Mouse (Mus musculus) forebrain, embryonic 14.5 days (tissue): Measurements from ENCODE around the gene Pfkfb4. TPM values are rescaled to one million over a fixed set of nuclear protein-coding genes. Genes with fewer than 3 reads are reported as not detected.
A peak's percentile ranks its signal among the peaks of the same experiment; 100 is the strongest.

ENCODE experiments used
- ATAC-seq: fragments of 200-750 bp; cut with Nextera tagmentation; 2 replicates; pipeline ENCODE4 v1.8.0; 2017; ENCODE audit warnings: mild to moderate bottlenecking, moderate library complexity
- DNase-seq: peaks from one replicate; pipeline ENCODE4 v3.0.0-alpha.2; 2015; ENCODE audit warnings: low spot score
- H3K27ac ChIP-seq: fragments of 300-500 bp; sonication (generic); 2 replicates; pipeline ENCODE4 v1.5.1; 2014; ENCODE audit warnings: low read depth, mild to moderate bottlenecking, control low read depth, low read length, moderate library complexity
- H3K27me3 ChIP-seq: fragments of 300-500 bp; sonication (generic); replicated peaks from 2 replicates; pipeline ENCODE4 v1.6.1; 2014; ENCODE audit warnings: low read length, control low read depth, mixed read lengths; ENCODE audit not compliant: control insufficient read depth, insufficient read depth
- H3K36me3 ChIP-seq: fragments of 300-500 bp; sonication (generic); 2 replicates; pipeline ENCODE4 v1.6.1; 2014; ENCODE audit warnings: low read length, control low read depth; ENCODE audit not compliant: control insufficient read depth, insufficient read depth
- H3K4me1 ChIP-seq: fragments of 300-500 bp; sonication (generic); 2 replicates; pipeline ENCODE4 v1.6.1; 2014; ENCODE audit warnings: antibody characterized with exemption, low read length, control low read depth; ENCODE audit not compliant: control insufficient read depth, insufficient read depth
- H3K4me2 ChIP-seq: fragments of 300-500 bp; sonication (generic); 2 replicates; pipeline ENCODE4 v1.6.1; 2014; ENCODE audit warnings: mild to moderate bottlenecking, control low read depth, low read length
- H3K4me3 ChIP-seq: fragments of 300-500 bp; sonication (generic); 2 replicates; pipeline ENCODE4 v1.5.1; 2014; ENCODE audit warnings: low read depth, low read length, control low read depth
- H3K9ac ChIP-seq: fragments of 300-500 bp; sonication (generic); 2 replicates; pipeline ENCODE4 v1.6.1; 2014; ENCODE audit warnings: mild to moderate bottlenecking, low read length, control low read depth, moderate library complexity
- H3K9me3 ChIP-seq: fragments of 300-500 bp; sonication (generic); replicated peaks from 2 replicates; pipeline ENCODE4 v1.6.1; 2016; ENCODE audit warnings: low read length, control low read depth, mixed read lengths; ENCODE audit not compliant: control insufficient read depth
- WGBS: fragments of 180-500 bp; shearing (Covaris S2); extraction: QIAGEN DNeasy Blood & Tissue Kit; methylation state at CpG from one replicate; pipeline ENCODE4 v1.1.7; 2014; 5-methylcytosine and 5-hydroxymethylcytosine counted together
- microRNA counts: library from miRNA; unstranded; fragments of <30 nt; microRNA quantifications from one replicate; lab custom pipeline; 2016
- microRNA-seq: library from miRNA; unstranded; fragments of <30 nt; microRNA quantifications from one replicate; pipeline ENCODE4, GENCODE M21; 2016
- polyA plus RNA-seq: library from polyadenylated mRNA; unstranded; fragments of >200 nt; fragmentation: Nextera tagmentation; extraction: Ambion mirVana; gene quantifications from 2 replicates; pipeline ENCODE4 v1.2.1, GENCODE M21; 2014

The Pfkfb4 gene
- polyA plus RNA-seq, 1 experiment from 2014 or later, result 16.0 TPM

DNA sequence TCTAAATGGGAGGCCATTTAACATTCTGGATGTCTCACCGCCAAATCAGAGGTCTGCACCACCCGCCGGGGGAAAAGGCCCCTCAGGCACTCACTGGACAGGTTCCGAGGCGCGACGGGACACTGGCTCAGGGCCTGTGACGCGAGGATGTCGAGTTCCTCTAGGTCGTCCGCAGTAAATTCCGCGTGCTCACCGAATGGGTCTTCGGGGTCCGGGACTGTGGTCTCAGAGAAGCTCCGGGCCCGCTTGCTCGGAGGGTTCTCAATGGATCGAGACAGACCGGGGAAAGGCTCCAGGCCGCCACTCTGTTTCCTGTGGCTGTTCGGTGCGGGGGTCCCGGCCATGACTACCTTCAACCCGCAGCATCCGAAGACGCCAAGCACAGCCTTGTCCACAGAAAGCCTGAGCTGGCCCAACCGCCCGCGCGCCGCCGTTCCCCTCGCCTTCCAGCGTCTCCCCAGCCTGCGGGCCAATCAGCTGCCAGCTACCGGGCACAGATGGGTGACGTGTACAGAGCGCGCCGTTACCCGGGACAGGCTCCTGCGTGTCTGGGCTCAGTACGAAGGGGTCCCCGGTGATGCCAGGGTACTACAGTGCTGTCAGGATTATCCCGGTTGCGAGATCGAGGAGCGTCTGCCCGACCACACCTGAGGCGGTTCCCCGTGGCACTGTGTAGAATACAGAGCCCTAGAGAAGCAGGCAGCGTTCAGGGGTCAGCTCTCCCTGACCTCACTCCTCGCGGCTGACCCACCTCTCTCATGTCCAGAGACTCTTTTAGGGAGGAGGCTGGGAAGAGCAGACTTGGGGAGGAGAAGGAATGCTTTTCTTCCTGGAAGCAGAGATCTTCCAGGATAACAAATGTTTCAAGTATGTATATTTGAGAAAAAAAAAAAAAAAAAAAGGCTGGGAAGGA lies 82.3 kb downstream of the Pfkfb4 start, which contains the start of gene Atrip:
Gene Atrip, minus strand, starts transcription at position 464 of the 913 bp plus-strand sequence.
- H3K27me3 ChIP-seq, result no peaks in the 10 kb centered on the region
- peak; percentile 100 for ATAC-seq
- under 1% methylated on average over 57 of the region's 57 CpGs for WGBS
- H3K4me1 ChIP-seq, result peaks cover 9% of the 10 kb centered on the region
- H3K9me3 ChIP-seq, result no peaks in the 10 kb centered on the region
- H3K9ac ChIP-seq, result peak within 1 kb of the TSS; percentile 89
- H3K4me3 ChIP-seq, result peak within 1 kb of the TSS; percentile 82
- H3K27ac ChIP-seq, result peak within 1 kb of the TSS; percentile 68
- DNase-seq, result peak; percentile 95
- H3K4me2 ChIP-seq, result peak within 1 kb of the TSS; percentile 92
- peaks cover 38% of the 10 kb centered on the region for H3K36me3 ChIP-seq

DNA sequence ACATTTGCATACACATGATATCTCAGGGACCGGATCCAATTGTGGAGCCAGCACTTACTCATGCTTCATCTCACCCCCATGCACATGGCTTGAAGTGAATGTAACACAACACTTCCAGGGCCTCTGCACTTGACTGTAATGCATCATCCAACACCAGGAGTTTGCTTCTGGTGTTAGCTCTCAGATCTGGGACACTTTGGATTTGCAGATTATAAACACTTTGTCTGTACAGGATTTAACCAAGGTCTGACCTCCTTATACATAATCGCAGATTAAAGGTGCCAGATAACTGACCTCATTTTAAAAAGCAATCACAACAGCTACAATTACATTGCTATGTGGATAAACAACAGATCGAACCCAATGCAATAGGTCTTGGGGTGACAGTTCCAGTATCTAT lies 88.9 kb downstream of the Pfkfb4 start:
- Histone ChIP-seq H3K4me2 (no peak overlapping the region), H3K9me3 (no peaks in the 10 kb centered on the region), H3K4me1 (peaks cover 12% of the 10 kb centered on the region), H3K9ac (no peak overlapping the region), H3K36me3 (peaks cover 23% of the 10 kb centered on the region), H3K4me3 (no peak overlapping the region), H3K27me3 (no peaks in the 10 kb centered on the region), H3K27ac (no peak overlapping the region)
- ATAC-seq, result no peak
- WGBS, result 94% methylated on average over 3 of the region's 3 CpGs
- no peak for DNase-seq

DNA sequence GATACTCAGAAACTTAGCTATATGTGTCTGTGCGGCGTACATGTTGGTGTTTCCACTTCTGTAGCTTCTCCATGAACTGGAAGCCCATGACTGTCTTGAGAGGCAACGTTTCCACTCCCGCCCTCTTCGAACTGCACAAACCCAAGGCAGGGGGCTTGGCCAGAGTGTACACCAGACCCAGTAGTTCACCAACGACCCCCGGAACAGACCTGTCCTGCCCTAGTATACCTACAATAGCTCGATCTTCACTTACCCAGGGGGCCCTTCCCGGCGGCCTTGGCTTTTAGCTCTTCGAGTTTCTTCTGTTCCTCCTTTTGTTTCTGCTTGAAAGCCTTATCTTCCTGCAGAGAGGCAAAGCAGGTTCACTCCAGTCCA lies 90.2 kb downstream of the Pfkfb4 start:
- Histone ChIP-seq H3K9ac (peak overlapping the region; percentile 87), H3K4me3 (peak overlapping the region; percentile 78), H3K9me3 (no peaks in the 10 kb centered on the region), H3K36me3 (peaks cover 23% of the 10 kb centered on the region), H3K4me2 (peak overlapping the region; percentile 90), H3K27ac (peak overlapping the region; percentile 54; the same call in 1 of the 2 replicates), H3K27me3 (no peaks in the 10 kb centered on the region), H3K4me1 (peaks cover 12% of the 10 kb centered on the region)
- ATAC-seq, result peak; percentile 43; the same call in 1 of the 2 replicates
- no peak for DNase-seq
- WGBS, result 7% methylated on average over 11 of the region's 11 CpGs

MicroRNA genes within 50 kb of the gene (microRNA counts, 519-probe panel; counts per million panel counts)
- not detected for microRNA mmu-miR-711 (lab: Ali Mortazavi, UCI)

Small RNAs within 50 kb of the gene (microRNA-seq; reads per million reads assigned to microRNA genes)
- not detected for gene Mir711

Other genes starting within 250 kb of the Pfkfb4 start
- gene Ip6k2, start 208.0 kb upstream of the Pfkfb4 start, polyA plus RNA-seq, result 217 and 221 TPM in 2 replicates
- 13.6 and 19.2 TPM in 2 replicates for gene Nckipsd, start 183.4 kb upstream of the Pfkfb4 start, polyA plus RNA-seq
- gene Celsr3, start 165.5 kb upstream of the Pfkfb4 start, polyA plus RNA-seq, result 10.7 and 17.6 TPM in 2 replicates
- gene Slc26a6, start 138.5 kb upstream of the Pfkfb4 start, polyA plus RNA-seq, result 10.6 and 14.7 TPM in 2 replicates
- not detected in 2 replicates for gene Tmem89, start 77.2 kb upstream of the Pfkfb4 start, polyA plus RNA-seq
- 453 TPM in 2 replicates for gene Uqcrc1, start 55.1 kb upstream of the Pfkfb4 start, polyA plus RNA-seq
- gene Col7a1, start 38.2 kb upstream of the Pfkfb4 start, polyA plus RNA-seq, result 1.1 and 1.2 TPM in 2 replicates
- 0.15 and 0.25 TPM in 2 replicates for gene Ucn2, start 5.8 kb upstream of the Pfkfb4 start, polyA plus RNA-seq
- gene Shisa5, start 46.8 kb downstream of the Pfkfb4 start, polyA plus RNA-seq, result 40.8 and 48.9 TPM in 2 replicates
- 11.1 and 11.9 TPM in 2 replicates for gene Trex1, start 68.0 kb downstream of the Pfkfb4 start, polyA plus RNA-seq
- gene Atrip, start 82.3 kb downstream of the Pfkfb4 start, polyA plus RNA-seq, result 27.3 and 29.6 TPM in 2 replicates
- gene Ccdc51, start 90.7 kb downstream of the Pfkfb4 start, polyA plus RNA-seq, result 19.4 and 21.2 TPM in 2 replicates
- 652 and 758 TPM in 2 replicates for gene Tma7, start 90.8 kb downstream of the Pfkfb4 start, polyA plus RNA-seq
- 13.9 and 15.7 TPM in 2 replicates for gene Plxnb1, start 103.6 kb downstream of the Pfkfb4 start, polyA plus RNA-seq
- gene Fbxw21, start 170.3 kb downstream of the Pfkfb4 start, polyA plus RNA-seq, result not detected in 2 replicates
- not detected in 2 replicates for gene Fbxw13, start 204.2 kb downstream of the Pfkfb4 start, polyA plus RNA-seq
- gene Fbxw20, start 243.0 kb downstream of the Pfkfb4 start, polyA plus RNA-seq, result not detected in 2 replicates